Mouse (Mus musculus): Measurements from ENCODE around the gene Rgl2. TPM values are rescaled to one million over a fixed set of nuclear protein-coding genes. Genes with fewer than 3 reads are reported as not detected.

Rgl2 gene
- total RNA-seq, 2 experiments from 2014 or later: 62.2 to 63.5 TPM

DNA sequence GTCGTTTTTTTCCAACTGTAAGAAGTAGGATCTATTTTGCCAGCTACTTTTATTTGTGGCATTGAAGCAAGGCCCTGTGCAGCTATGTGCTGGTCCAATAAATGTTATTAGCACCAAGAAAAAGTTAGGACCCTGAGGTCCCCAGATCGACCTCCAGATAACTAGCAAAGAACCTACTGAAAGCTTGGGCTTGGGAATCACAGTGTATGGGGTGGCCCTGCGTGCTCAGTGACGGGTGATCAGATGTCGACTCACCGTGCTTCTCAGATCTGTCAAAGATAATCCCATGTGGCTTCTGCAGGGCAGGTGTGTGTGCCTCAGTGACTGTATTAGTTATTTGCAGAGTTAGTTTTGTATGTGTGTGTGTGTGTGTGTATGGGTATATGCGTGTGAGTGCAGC lies 8.0 kb upstream of the Rgl2 start:
- DNase-seq (ENCODE audit: low spot score in 2 of 2): no peak

DNA sequence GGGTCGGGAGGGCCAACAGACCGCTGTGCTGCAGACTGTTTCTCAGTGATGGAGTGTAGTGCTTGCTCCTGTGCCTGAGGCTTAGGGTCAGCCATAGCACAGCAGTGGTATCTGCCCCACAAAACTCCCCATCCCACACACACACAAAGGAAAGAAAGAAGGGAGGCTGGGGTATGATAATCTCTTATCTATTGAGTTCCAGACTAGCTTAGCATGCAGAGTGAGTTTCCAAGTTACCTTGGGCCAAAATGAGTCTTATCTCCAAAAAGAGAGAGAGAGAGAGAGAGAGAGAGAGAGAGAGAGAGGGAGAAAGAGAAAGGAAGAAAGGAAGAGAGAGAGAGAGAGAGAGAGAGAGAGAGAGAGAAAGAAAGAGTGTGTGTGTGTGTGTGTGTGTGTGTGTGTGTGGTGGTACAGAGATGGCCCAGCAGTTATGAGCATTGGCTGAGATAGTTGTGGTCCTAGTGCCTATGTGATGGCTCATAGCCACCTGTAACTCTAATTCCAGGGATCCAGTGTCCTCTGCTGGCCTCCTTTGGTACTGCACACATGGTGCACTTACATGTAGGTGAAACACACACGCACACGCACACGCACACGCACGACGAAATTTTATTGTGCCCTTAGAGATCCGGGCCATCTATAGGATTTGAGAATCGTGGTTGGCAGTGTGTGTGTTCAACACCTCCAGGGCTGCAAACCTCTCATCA lies 4.6 kb upstream of the Rgl2 start:
- no peak for DNase-seq (ENCODE audit: low spot score in 2 of 2)

DNA sequence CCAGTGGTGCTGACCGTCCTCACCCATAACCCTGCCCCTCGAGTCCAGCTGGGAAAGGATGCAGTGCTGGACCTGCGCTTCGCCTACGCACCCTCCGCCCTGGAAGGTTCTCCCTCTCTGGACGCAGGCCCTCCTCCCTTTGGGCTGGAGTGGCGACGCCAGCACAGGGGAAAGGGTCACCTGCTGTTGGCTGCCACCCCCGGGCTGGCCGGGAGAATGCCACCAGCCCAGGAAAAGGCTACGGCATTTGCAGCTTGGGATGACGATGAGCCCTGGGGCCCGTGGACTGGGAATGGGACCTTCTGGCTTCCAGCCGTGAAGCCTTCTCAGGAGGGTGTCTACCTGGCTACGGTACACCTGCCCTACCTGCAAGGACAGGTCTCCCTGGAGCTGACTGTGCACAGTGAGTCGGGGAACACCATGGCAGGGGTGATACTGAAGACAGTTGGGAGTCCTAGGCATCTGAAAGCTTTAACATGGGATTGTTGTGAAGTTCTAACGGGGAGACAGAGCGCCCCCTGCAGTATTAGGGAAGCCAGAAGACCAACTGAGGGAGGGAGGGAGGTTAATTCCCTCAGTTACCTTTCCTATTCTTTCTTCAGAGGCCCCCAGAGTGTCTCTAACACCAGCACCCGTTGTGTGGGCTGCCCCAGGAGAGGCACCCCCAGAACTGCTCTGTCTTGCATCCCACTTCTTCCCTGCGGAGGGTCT lies 3.8 kb upstream of the Rgl2 start:
- no peak for DNase-seq (ENCODE audit: low spot score in 2 of 2)

DNA sequence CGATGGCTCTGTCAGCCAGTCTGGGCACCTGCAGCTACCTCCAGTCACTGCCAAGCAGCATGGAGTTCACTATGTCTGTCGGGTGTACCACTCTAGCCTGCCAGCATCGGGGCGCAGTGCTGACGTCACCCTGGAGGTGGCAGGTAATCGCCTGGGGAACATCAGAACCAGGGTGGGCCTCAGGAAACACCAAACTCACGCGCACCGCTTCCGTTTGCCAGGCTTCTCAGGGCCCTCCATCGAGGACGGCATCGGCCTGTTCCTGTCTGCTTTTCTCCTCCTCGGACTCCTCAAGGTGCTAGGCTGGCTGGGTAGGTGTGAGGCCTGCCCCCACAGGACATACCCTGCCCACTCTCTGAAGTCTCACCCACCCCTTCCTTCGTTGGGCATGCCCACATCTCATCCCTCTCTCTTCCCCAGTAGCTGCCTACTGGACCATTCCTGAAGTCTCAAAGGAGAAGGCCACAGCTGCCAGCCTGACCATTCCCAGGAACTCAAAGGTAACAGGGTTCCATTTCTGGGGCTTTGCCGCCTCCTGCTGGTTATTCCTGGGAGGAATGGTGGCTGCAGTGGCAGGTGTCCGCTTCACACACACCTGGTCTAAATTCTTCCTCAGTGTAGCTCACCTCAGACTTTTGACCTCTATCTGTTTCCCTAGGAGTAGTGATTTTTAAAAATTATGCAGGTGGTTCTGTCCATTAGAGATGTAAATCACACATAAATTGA lies 3.0 kb upstream of the Rgl2 start:
- DNase-seq (ENCODE audit: low spot score in 2 of 2): no peak

DNA sequence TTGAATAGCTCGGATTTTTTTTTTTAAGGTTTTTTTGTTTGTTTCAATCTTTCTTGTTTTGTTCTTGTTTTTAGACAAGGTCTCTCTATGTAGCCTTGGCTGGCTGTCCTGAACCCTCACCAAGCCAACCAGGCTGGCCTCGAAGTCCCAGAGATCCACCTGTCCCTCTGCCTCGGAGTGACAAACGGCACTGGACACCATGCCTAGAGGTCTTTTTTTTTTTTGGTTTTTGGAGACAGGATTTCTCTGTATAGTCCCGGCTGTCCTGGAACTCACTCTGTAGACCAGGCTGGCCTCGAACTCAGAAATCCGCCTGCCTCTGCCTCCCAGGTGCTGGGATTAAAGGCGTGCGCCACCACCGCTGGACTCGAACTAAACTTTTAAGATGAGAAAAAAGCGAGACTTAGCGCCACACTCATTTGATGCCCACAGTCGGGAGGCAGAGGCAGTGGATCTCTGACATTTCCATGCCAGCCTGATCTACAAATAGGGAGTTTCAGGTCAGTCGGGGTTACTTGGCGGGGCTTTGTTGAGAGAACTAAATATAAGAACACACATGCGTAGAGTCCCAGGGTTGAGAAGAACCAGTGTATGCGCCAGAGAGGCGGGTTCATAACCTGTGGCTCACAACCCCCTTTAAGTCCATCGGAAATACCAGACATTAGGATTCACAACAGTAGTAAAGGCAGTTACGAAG lies 944 bp upstream of the Rgl2 start:
- DNase-seq (ENCODE audit: low spot score in 2 of 2): no peak

DNA sequence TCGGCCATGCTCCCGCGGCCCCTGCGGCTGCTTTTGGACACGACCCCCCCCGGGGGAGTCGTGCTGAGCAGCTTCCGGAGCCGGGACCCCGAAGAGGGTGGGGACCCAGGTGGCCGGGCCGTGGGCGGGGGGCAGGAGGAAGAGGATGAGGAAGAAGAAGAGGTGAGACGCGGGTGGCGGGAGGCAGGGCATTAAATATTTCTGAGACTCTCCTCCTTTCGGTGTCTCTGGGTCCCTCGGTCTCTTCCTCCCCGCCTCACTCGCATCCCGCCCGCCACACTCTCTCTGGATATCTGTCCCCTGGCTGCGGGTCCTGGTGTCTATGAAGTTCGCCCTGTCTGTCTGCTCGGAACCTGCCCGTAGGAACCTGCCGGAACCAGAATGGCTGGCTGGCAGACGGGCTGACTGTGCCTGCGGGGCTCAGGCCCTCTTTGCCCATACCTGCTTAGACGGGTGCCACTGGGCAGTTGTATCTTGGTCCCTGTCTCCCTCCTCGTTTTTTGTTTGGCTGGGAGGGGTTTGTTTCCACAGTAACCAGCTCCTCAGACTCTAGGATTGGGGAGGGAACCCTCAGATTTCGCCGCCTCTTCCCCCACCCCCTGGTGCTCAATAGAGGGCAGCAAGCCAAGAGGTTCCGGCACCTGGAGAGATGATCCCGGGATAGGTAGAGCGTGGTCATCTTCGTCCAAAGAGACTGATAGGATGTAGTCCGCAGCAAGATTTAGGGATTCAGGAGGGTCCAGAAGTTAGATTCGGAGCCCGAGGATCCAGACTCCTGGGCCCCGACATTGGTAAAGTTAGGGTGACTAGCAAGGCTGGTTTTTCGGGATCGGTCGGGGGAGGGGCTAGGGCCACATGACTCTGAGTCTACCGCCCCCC lies 1.2 kb downstream of the Rgl2 start:
- DNase-seq (ENCODE audit: low spot score in 2 of 2): peak; percentile 53 to 62

DNA sequence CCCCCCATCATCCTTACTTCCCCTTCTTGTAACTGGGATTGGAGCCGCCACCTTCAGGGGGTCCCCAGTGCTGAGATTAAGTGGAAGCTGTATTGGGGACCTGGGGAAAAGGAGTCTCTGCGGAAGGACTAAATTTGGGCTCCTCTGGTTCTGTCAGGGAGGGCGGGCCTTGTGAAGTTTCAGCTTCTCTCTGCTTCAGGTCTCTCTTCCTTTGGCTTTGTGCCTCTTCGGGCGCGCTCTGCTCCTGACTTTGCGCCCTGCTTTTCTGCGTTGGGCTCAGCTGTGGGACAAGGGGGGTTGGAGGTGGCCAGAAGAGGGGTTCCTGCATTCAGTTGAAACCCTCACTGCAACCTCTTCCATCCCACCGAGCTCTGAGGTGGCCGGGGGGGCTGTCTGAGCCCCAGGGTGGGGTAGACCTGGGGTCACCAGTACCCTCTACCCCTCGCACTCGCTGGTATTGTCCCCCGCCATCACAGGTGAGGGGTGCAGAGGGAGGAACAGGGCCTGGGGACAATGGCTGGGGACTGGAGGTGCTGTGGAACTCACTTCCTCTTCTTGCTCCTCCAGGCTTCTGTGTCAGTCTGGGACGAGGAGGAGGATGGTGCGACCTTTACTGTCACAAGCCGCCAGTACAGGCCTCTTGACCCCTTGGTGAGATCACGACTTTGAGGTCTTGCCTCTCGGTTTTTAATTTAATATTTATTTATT lies 2.0 kb downstream of the Rgl2 start:
- DNase-seq (ENCODE audit: low spot score in 2 of 2): no peak

DNA sequence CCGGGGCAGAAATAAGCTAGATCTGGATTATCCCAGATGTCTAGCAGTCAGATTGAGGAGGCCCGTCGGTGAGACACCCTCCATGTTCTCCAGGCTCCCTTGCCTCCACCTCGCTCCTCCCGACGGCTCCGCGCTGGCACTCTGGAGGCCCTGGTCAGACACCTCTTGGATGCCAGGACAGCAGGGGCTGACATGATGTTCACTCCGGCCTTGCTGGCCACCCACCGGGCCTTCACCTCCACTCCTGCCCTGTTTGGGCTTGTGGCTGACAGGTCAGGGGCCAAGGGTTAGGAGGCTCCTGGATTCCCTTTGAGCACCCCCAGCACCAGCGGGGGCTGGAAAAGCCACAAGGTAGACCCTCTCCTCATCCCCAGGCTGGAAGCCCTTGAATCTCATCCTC lies 2.6 kb downstream of the Rgl2 start:
- DNase-seq (ENCODE audit: low spot score in 2 of 2): no peak

DNA sequence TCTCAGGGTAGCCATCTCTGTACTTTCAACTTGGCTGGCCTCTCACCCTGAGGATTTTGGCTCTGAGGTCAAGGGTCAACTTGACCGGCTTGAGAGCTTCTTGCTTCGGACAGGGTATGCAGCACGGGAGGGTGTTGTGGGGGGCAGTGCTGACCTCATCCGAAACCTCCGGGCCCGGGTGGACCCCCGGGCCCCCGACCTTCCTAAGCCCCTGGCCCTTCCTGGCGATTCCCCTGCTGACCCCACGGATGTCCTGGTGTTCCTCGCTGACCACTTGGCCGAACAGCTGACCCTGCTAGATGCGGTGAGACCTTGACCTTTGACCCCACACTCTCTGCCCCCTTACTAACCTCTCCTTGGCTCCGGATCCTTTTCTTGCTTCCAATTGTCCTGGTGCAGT lies 3.1 kb downstream of the Rgl2 start:
- DNase-seq (ENCODE audit: low spot score in 2 of 2): no peak

DNA sequence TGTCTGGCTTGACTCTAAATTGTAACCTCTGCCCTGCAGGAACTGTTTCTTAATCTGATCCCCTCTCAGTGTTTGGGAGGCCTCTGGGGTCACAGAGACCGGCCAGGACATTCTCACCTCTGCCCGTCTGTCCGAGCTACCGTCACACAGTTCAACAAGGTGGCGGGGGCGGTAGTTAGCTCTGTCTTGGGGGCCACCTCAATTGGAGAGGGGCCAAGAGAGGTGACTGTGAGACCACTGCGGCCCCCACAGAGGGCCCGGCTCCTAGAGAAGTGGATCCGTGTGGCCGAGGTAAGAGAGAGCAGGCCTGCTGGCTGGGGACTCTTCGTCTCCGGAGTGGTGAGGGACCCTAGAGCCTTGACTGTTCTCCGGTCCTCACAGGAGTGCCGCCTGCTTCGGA lies 3.6 kb downstream of the Rgl2 start:
- no peak for DNase-seq (ENCODE audit: low spot score in 2 of 2)

DNA sequence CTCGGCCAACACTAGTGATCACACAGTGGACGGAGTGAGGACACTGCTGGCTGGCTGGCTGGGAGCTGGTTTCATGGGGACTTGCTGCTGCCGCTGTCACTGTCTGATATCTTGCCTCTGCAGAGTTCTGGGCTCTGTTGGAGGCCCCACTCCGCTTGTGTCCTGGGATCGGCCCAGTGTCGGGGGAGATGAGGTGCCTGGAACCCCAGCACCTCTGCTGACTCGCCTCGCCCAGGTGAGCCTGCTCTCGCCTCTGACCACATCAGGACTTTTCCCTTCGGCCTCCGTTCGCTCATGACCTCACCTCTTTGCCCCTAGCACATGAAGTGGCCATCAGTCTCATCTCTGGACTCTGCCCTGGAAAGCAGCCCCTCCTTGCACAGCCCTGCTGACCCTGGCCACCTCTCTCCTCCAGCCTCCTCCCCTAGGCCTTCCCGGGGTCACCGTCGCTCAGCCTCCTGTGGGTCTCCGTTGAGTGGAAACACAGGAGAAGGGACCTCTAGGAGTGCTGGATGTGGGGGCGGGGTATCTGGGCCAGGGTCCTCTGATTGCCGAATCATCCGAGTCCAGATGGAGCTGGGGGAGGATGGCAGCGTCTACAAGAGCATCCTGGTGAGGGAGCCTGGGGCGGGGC lies 6.2 kb downstream of the Rgl2 start:
- no peak for DNase-seq (ENCODE audit: low spot score in 2 of 2)

DNA sequence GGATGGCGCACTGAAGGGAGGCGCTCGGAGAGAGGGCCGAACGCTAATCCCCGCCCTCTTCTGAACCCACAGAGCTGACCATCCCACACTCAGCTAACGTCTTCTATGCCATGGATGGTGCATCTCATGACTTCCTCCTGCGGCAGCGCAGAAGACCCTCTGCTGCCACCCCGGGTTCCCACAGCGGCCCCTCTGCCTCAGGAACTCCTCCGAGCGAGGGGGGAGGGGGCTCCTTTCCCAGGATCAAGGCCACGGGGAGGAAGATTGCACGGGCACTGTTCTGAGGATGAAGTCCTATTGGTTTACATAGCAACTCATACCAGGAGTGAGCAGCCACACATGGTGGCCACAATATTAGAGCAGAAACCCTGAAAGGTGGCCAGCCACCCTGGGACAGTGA lies 7.7 kb downstream of the Rgl2 start:
- no peak for DNase-seq (ENCODE audit: low spot score in 2 of 2)

DNA sequence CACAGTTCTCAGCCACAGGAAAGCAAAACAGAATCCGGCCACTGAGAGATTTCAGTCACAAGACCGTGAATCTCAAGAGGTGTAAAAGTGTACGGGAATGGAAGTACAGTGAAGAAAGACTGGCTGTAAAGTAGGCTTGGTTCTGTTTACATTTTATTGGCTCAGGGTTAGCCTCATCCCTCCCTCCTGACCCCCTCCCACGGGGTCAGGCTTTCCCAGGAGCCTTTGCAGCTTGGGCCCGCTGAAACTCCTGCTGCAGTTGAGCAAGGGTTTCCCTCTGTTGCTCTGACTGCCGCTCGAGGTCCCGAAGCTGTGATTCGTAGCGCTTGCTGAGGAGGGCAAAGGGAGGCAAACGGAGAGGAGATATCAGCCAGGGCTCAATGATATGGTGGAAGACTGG lies 9.4 kb downstream of the Rgl2 start:
- DNase-seq (ENCODE audit: low spot score in 2 of 2): no peak

DNA sequence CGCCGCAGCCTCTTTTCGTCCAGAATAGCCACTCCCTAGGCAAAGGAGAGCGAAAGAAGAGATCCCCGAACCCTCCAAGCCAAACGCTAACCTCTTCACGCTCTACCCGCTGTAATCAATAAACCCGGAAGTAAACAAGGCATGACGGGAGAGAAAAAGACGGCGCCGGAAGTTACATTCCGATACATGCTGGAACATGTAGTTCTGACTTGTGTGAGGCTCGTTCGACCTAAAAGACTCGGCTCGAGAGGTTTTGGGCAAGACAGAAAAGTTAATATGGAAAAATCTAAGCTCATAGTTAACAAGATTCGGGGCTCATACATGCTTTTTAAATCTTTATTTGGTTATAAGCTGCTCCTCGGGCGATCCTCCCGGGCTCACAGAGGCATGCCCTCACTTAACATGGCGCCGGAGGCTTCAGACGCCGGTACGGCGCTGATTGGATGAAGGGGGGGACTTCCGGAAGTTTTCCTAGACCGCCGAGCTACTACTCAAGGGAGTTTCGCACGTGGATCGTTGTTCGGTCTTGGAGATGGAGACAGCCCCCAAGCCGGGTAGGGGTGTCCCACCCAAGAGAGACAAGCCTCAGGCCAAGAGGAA lies 11.0 kb downstream of the Rgl2 start, which contains the start of the genes Pfdn6 and Wdr46:
TSS of gene Pfdn6 (minus strand) at position 138 of the 600 bp plus-strand sequence.
TSS of gene Wdr46 (plus strand) at position 455 of the 600 bp plus-strand sequence.
- DNase-seq (ENCODE audit: low spot score in 2 of 2): peak; percentile 86

DNA sequence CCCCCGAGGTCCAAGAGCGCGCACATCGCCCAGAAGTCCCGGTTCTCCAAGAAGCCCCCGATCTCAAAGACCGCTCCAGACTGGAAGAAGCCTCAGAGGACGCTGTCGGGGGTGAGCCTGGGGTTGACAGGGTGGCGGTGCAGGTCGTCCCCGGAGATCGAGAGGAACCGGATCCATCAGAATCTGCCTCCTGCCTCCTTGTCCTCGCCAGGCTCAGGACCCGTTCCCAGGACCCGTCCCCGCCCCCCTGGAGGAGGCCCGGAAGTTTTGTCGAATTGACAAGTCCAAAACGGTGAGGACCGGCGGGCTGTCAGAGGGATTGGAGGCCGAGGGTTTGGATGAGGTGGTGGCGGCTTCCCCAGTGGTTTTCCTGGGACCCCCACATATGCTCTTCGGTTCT lies 11.6 kb downstream of the Rgl2 start:
- no peak for DNase-seq (ENCODE audit: low spot score in 2 of 2)

DNA sequence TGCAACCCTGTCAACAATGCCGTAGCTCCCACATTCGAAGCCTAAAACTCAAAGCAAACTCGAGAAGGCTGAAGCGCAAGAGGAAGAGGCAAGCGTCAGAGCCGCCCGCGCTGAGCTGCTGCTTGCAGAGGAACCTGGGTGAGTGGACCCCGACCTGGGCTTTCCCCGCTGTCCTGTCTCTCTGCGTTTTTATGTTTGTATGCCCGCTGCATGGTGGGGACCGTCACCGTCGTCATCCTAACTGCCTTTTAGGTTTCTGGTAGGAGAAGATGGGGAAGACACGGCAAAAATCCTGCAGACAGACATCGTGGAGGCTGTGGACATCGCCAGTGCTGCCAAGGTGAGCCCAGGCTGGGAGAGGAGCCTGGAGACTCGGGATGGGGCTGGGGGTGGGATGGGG lies 12.0 kb downstream of the Rgl2 start:
- DNase-seq (ENCODE audit: low spot score in 2 of 2): no peak

DNA sequence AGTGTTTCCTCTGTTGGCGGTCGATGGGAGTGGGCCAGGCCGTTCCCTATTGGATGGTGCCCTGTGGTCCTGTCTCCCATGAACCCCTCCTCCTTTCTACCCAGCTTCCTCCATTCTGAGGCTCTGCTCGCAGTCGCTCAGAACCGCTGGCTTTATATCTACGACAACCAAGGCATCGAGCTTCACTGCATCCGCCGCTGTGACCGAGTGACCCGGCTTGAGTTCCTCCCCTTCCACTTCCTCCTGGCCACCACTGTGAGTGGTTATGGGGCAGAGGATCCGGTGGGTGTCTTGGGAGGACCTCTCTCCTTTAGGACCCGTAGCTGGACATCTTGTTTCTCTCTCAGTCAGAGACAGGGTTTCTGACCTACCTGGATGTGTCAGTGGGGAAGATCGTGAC lies 14.1 kb downstream of the Rgl2 start:
- DNase-seq (ENCODE audit: low spot score in 2 of 2): no peak

DNA sequence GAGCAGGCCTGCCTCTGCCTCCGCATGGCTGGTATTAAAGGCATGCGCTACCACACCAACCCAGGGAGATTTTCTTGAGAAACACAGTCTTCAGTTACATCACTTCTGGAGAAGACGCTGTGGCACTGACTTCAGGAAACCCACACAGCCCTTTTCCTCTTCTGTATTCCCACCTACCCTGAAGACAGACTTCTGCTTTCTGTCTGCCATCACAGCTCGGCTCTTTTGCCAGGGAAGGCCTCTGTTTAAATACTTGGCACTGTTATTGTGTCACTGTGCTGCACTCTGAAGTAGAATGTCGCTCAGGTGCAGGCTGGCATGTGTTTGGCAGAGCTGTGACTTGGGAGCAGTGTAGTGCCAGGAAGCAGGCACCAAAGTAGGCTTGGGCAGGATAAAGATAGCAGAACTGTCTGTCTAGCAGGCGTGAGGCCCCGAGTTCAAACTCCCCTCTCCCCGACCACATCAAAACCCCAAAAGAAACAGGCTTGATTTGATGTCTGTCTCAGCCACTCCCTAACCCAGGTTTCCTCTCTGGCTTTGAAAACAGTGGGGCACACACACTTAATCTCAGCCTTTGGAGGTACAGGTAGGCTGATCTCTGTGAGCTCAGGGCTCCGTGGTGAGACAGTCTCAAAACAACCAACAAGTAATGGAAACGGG lies 18.2 kb downstream of the Rgl2 start:
- no peak for DNase-seq (ENCODE audit: low spot score in 2 of 2)
